Mouse (Mus musculus): ENCODE results near the gene Fbxw17.

DNA sequence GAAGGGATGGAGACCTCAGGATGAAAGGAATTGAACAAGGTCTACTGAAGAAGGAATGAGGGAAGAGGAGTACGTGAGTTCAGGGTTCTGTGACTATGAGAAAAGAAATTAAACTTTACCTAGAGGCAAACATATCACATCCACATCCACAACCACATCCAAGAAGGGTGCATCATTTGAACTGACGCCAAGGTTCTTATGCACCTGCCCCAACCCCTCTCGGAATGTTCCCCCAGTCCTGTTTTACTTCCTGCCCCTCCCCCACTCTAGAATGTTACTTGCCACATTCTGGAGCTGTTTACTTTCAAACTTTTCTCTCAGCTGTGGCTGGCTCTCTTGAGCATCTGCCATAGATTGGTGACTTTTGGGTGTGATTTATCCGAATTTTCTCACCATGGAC, 49.3 kb downstream of the Fbxw17 start, which contains the start of gene Nutm2:
- TF ChIP-seq CTCF (conservative IDR thresholded peaks at IDR 0.05; ENCODE audit: low read length) (no peak), NANOG (IDR thresholded peaks at IDR 0.05; ENCODE audit: borderline replicate concordance, low read length) (no peak)
